Mouse (Mus musculus) heart, embryonic 11.5 days (tissue): ENCODE measurements at regions not wholly inside any gene's neighbourhood (a gene's known extent, or its start where the extent isn't known, plus 50 kb on each side); places are given as distances from the start of the nearest gene placed in this dataset.

Experiments used
- ATAC-seq: fragments of 200-750 bp; cut with Nextera tagmentation; replicated peaks from 2 replicates; pipeline ENCODE4 v1.8.0; 2017; ENCODE audit warnings: moderate library complexity; ENCODE audit not compliant: insufficient number of reproducible peaks, low FRiP score, low TSS enrichment
- H3K27ac ChIP-seq: fragments of 300-500 bp; sonication (generic); 2 replicates; pipeline ENCODE4 v1.5.1; 2014; ENCODE audit warnings: mild to moderate bottlenecking, low read depth, low read length
- H3K27me3 ChIP-seq: fragments of 300-500 bp; sonication (generic); 2 replicates; pipeline ENCODE4 v1.6.1; 2014; ENCODE audit warnings: mild to moderate bottlenecking, low read length, mixed read lengths; ENCODE audit not compliant: control insufficient read depth, insufficient read depth
- H3K36me3 ChIP-seq: fragments of 300-500 bp; sonication (generic); 2 replicates; pipeline ENCODE4 v1.6.1; 2014; ENCODE audit warnings: mild to moderate bottlenecking, low read length, moderate library complexity, mixed read lengths; ENCODE audit not compliant: control insufficient read depth, insufficient read depth
- H3K4me1 ChIP-seq: fragments of 300-500 bp; sonication (generic); 2 replicates; pipeline ENCODE4 v1.6.1; 2014; ENCODE audit warnings: low read length; ENCODE audit not compliant: control insufficient read depth, insufficient read depth
- H3K4me2 ChIP-seq: fragments of 300-500 bp; sonication (generic); 2 replicates; pipeline ENCODE4 v1.6.1; 2014; ENCODE audit warnings: mild to moderate bottlenecking, moderate library complexity
- H3K4me3 ChIP-seq: fragments of 300-500 bp; sonication (generic); 2 replicates; pipeline ENCODE4 v1.5.1; 2014; ENCODE audit warnings: low read depth, low read length
- H3K9ac ChIP-seq: fragments of 300-500 bp; sonication (generic); 2 replicates; pipeline ENCODE4 v1.6.1; 2014; ENCODE audit warnings: mild to moderate bottlenecking, low read depth, low read length, moderate library complexity
- H3K9me3 ChIP-seq: fragments of 300-500 bp; sonication (generic); replicated peaks from 2 replicates; pipeline ENCODE4 v1.6.1; 2016; ENCODE audit warnings: low read length; ENCODE audit not compliant: control insufficient read depth
- WGBS: fragments of 180-500 bp; shearing (Covaris S2); extraction: QIAGEN DNeasy Blood & Tissue Kit; methylation state at CpG from one replicate; pipeline ENCODE4 v1.1.7; 2014; ENCODE audit not compliant: insufficient replicate concordance; 5-methylcytosine and 5-hydroxymethylcytosine counted together

DNA sequence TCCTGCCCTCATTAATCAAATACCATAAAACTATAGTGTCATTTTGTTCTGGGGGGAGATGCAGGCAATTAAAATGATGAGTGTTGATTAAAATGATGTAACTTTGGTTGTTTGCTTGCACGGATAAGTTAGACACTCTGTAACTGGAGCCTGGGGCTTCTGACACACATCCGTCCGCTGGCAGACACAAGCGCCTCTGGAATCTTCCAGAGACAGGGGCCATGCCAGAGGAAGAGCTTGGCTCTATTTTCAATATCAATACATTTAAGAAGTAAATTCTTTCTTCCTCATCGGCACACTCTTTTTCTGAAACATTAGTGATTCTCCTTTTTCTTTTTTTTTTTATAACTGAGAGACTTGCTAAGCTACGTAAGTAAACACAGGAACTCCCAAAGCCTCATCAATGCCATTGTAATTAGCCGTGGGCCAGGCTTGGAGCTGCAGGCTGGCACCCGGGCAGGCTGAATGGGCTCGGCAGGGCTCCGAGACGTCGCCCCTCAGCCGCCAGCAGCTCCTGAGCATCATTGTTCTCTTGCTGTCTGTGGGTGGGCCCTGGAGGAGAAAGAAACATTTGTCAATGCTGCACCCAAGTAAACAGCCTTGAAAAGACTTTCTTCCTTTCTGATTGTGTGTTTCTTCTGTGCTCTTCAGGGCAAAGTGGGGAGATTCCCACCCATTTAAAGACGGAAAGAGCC lies 151.4 kb upstream of the A230072I06Rik start:
- Histone ChIP-seq H3K27ac (no peak overlapping the region), H3K4me1 (no peaks in the 10 kb centered on the region), H3K4me3 (no peak overlapping the region), H3K9ac (no peak overlapping the region), H3K4me2 (no peak overlapping the region), H3K27me3 (peaks cover 9% of the 10 kb centered on the region), H3K9me3 (no peaks in the 10 kb centered on the region), H3K36me3 (no peaks in the 10 kb centered on the region)
- 52% methylated on average over 14 of the region's 14 CpGs for WGBS
- ATAC-seq: no peak

DNA sequence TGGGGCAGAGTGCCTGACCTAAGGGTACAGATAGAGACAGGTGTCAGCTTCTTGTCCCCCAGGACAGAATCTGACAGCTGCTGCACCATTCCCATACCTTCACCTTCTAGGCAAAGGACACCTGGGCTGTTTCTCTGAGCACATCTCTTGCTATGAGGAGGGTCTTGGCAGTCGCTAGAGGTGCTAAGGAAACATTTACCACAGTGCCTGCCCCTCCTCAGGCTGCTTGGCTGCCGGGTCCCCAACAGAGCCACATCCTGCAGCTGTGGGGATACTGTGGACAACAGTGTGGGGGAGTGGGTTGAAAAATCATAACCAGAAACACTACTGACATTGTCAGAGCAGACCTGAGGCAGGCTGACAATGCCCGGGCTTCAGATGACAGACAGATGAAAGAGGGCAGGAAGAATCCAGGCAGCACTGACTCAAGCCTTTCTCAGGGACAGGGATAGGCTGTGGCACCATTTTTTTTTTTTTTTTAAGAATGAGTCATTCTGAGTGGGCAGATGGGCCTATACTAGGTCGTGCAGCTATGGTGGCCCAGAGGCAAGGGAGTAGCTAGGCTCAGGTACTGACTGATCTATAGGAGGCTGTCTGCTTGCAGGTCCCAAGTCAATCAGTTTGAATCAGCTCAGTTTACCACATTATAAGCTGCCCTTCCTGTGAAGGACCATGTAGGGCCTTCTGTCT lies 150.7 kb upstream of the A230072I06Rik start:
- no peak overlapping the region for H3K9ac ChIP-seq
- WGBS: 36% methylated on average over 4 of the region's 4 CpGs
- no peaks in the 10 kb centered on the region for H3K36me3 ChIP-seq
- no peak overlapping the region for H3K4me3 ChIP-seq
- H3K9me3 ChIP-seq: no peaks in the 10 kb centered on the region
- H3K27me3 ChIP-seq: peaks cover 12% of the 10 kb centered on the region
- H3K4me1 ChIP-seq: no peaks in the 10 kb centered on the region
- H3K27ac ChIP-seq: no peak overlapping the region
- no peak for ATAC-seq
- no peak overlapping the region for H3K4me2 ChIP-seq

DNA sequence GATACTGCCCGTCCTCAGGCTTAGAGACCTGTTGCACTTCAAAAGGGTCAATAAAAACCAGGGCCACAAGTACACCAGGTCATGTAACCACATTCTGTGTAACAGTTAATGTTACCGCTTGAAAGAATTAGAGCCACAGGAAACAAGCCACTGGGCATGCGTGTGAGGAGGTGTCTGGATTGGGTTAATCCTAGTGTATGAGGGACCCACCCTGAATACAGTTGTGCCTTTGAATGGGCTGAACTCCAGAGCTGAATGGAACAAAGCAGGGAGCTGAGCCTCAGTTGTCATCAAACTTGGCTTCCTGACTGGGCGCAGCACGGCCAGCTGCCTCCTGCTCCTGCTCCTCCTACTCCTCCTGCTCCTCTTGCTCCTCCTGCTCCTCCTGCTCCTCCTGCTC lies 148.0 kb upstream of the A230072I06Rik start:
- Histone ChIP-seq H3K4me1 (no peaks in the 10 kb centered on the region), H3K4me3 (no peak overlapping the region), H3K9me3 (no peaks in the 10 kb centered on the region), H3K9ac (no peak overlapping the region), H3K27me3 (peaks cover 29% of the 10 kb centered on the region), H3K4me2 (no peak overlapping the region), H3K27ac (no peak overlapping the region), H3K36me3 (no peaks in the 10 kb centered on the region)
- no peak for ATAC-seq
- 64% methylated on average over 5 of the region's 5 CpGs for WGBS

DNA sequence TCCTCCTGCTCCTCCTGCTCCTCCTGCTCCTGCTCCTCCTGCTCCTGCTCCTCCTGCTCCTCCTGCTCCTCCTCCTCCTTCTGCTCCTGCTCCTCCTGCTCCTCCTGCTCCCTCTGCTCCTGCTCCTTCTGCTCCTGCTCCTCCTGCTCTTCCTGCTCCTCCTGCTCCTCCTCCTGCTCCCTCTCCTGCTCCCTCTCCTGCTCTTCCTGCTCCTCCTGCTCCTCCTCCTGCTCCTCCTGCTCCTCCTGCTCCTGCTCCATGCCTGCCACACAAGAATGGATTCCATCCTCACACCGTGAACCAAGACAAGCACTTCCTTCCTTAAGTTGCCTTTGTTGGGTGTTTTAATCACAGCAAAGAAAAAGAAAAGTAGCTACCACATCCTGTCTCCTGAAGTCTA lies 144.4 kb upstream of the A230072I06Rik start:
- Histone ChIP-seq H3K4me3 (no peak overlapping the region), H3K36me3 (no peaks in the 10 kb centered on the region), H3K4me1 (no peaks in the 10 kb centered on the region), H3K27ac (no peak overlapping the region), H3K4me2 (no peak overlapping the region), H3K9ac (no peak overlapping the region), H3K9me3 (no peaks in the 10 kb centered on the region), H3K27me3 (peaks cover 24% of the 10 kb centered on the region)
- 58% methylated on average over 1 of the region's 1 CpGs for WGBS
- ATAC-seq: no peak

DNA sequence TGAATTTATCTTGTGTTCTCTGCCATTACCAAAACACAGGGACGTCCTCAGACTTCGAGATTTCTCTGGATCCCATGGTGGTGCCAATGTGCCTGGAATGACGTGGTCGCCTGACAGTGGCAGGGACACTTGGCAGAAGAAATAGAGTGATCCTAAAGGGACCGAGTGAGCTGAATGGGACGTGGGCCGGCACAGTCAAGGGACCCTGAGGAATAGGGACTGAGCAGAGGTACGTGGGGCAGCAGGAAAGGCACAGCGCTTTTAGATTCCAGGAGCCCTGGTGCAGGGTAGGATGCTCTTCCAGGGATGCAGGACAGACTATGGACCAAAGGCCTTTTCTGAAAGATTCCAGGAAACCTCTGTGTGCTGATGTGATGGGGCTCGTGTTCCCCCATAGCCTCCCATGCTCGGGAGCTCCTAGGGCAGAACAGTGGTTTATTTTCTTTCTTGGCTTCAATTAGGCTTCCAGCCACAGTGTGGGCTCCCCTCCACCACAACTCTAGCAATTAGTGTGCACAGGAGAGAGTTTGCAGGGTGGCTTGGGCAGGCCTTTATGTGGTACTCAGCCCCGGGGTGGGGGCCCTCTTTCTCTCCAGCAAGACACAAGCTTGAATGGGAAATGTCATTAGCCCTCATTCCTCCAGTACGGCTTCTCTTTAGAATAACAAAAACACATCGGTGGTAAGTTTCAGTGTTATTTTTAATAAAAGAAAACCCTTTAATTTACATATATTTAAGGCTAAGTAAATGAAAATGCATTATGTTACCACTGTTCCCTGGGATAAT lies 143.0 kb upstream of the A230072I06Rik start:
- no peaks in the 10 kb centered on the region for H3K36me3 ChIP-seq
- H3K4me3 ChIP-seq: no peak overlapping the region
- no peak overlapping the region for H3K27ac ChIP-seq
- no peaks in the 10 kb centered on the region for H3K4me1 ChIP-seq
- no peak overlapping the region for H3K4me2 ChIP-seq
- 66% methylated on average over 14 of the region's 14 CpGs for WGBS
- H3K9ac ChIP-seq: no peak overlapping the region
- H3K9me3 ChIP-seq: no peaks in the 10 kb centered on the region
- H3K27me3 ChIP-seq: peaks cover 22% of the 10 kb centered on the region
- no peak for ATAC-seq

DNA sequence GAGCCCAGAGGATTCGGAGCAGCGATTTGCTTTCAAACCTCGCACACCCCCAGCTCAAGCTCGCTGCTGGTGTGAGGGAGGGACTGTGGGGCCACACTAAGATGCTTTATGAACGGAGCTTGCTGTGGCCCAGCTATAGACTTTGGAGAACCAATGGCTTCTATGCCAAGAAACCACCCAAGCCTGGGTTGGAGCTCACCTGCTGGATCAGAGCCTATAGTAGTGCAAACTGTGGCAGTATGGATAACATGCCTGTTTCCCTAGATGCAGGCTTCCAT lies 142.5 kb upstream of the A230072I06Rik start:
- no peak overlapping the region for H3K4me3 ChIP-seq
- ATAC-seq: no peak
- 76% methylated on average over 5 of the region's 5 CpGs for WGBS

DNA sequence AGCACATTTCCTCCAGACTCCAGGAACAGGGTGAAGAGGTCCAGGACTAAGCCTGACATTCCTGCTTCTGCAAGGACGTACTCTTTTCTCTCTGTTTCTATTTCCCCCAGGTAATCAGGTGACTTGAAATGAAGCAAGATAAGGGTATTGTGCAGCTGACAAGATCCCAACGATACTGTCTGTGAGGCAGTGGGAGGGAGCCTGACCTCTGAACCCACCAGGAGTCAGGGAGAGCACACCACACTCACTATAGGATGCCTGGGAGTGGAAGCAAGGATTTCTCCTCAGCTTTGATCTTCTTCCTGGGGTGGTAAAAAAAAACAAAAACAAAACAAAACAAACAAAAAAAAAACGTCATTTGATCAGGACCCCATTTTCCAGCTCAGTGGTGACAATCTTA lies 141.1 kb upstream of the A230072I06Rik start:
- 14% methylated on average over 3 of the region's 3 CpGs for WGBS
- H3K4me2 ChIP-seq: no peak overlapping the region
- no peaks in the 10 kb centered on the region for H3K9me3 ChIP-seq
- no peak overlapping the region for H3K9ac ChIP-seq
- no peak for ATAC-seq
- no peaks in the 10 kb centered on the region for H3K4me1 ChIP-seq
- H3K4me3 ChIP-seq: no peak overlapping the region
- H3K27ac ChIP-seq: no peak overlapping the region
- no peaks in the 10 kb centered on the region for H3K36me3 ChIP-seq
- H3K27me3 ChIP-seq: peaks cover 22% of the 10 kb centered on the region

More for the DNA sequence above, 142.5 kb upstream of the A230072I06Rik start:
- Histone ChIP-seq H3K27ac (no peak overlapping the region), H3K36me3 (no peaks in the 10 kb centered on the region), H3K4me1 (no peaks in the 10 kb centered on the region), H3K9me3 (no peaks in the 10 kb centered on the region), H3K9ac (no peak overlapping the region), H3K4me2 (no peak overlapping the region), H3K27me3 (peaks cover 22% of the 10 kb centered on the region)

DNA sequence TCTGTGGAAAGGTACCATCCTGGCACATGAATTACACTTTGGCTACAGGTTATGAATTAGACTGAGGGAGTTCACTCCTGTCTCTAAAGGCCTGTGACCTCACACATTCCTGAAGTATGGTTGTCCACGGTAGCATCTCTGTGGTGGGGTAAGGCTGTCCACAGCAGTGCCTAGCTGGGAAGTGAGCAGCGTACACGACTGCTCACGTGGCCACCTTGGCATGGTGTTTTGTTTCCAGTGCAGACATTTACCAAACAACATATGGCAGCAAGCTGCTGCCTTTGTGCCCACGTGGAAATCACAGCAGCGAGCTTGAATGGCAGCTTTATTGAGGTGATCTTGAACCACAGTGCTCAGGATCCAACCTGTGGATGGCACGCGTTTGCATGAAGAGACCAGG lies 140.7 kb upstream of the A230072I06Rik start:
- Histone ChIP-seq H3K4me2 (no peak overlapping the region), H3K4me3 (no peak overlapping the region), H3K9me3 (no peaks in the 10 kb centered on the region), H3K9ac (no peak overlapping the region), H3K27me3 (peaks cover 20% of the 10 kb centered on the region), H3K4me1 (no peaks in the 10 kb centered on the region), H3K27ac (no peak overlapping the region), H3K36me3 (no peaks in the 10 kb centered on the region)
- no peak for ATAC-seq
- 72% methylated on average over 8 of the region's 8 CpGs for WGBS
